Mouse (Mus musculus): ENCODE measurements around the gene Sall1.

DNA sequence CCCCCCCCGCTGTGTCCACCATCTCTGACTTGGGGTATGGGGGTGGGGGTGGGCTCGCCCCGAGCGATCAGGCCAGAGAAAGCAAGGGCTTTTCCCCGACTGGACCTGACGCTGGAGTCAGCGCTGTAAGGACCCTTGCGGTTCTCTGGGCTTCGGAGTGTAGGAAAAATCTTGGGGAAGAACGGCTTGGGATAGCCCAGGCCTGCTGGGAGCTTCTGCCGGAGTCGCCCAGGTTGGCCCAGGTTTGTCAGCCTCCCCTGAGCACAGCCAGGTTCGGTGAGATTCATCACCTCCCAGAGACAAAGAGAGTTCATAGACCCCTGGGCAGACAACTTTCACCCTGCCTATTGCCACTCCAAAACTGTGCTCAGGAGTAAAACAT is 17.8 kb downstream of the Sall1 start:
- TF ChIP-seq CTCF (IDR thresholded peaks at IDR 0.05; ENCODE audit: low read depth, low read length) (no peak), GATA1 (IDR thresholded peaks at IDR 0.05; ENCODE audit: borderline replicate concordance, low read length) (no peak), POLR2AphosphoS5 (IDR thresholded peaks at IDR 0.05; ENCODE audit: insufficient replicate concordance, low read depth, low read length) (no peak), GATA2 (IDR thresholded peaks at IDR 0.05; ENCODE audit: borderline replicate concordance, low read depth, low read length) (no peak)
